Mouse (Mus musculus) neural tube, embryonic 11.5 days (tissue): ENCODE measurements around the gene Zswim2. TPM values are rescaled to one million over a fixed set of nuclear protein-coding genes. Genes with fewer than 3 reads are reported as not detected.

Experiments used
- ATAC-seq: fragments of 200-750 bp; cut with Nextera tagmentation; 2 replicates; pipeline ENCODE4 v1.8.0; 2017; ENCODE audit warnings: moderate number of reproducible peaks, mild to moderate bottlenecking, moderate TSS enrichment, moderate library complexity; ENCODE audit not compliant: insufficient read depth, low FRiP score, low TSS enrichment
- DNase-seq: peaks from one replicate; pipeline ENCODE4 v3.0.0-alpha.2; 2015; ENCODE audit warnings: low spot score
- H3K27ac ChIP-seq: fragments of 300-500 bp; sonication (generic); 2 replicates; pipeline ENCODE4 v1.5.1; 2014; ENCODE audit warnings: low read depth, mild to moderate bottlenecking, low read length
- H3K27me3 ChIP-seq: fragments of 300-500 bp; sonication (generic); 2 replicates; pipeline ENCODE4 v1.6.1; 2014; ENCODE audit warnings: mild to moderate bottlenecking, low read length, mixed read lengths; ENCODE audit not compliant: control insufficient read depth, insufficient read depth
- H3K36me3 ChIP-seq: fragments of 300-500 bp; sonication (generic); 2 replicates; pipeline ENCODE4 v1.6.1; 2014; ENCODE audit warnings: mild to moderate bottlenecking, low read length, moderate library complexity, mixed read lengths; ENCODE audit not compliant: control insufficient read depth, insufficient read depth
- H3K4me1 ChIP-seq: fragments of 300-500 bp; sonication (generic); 2 replicates; pipeline ENCODE4 v1.6.1; 2014; ENCODE audit warnings: low read length, mixed read lengths; ENCODE audit not compliant: control insufficient read depth, insufficient read depth
- H3K4me2 ChIP-seq: fragments of 300-500 bp; sonication (generic); 2 replicates; pipeline ENCODE4 v1.6.1; 2014; ENCODE audit warnings: low read depth, mild to moderate bottlenecking, moderate library complexity
- H3K4me3 ChIP-seq: fragments of 300-500 bp; sonication (generic); 2 replicates; pipeline ENCODE4 v1.5.1; 2014; ENCODE audit warnings: low read depth, low read length
- H3K9ac ChIP-seq: fragments of 300-500 bp; sonication (generic); 2 replicates; pipeline ENCODE4 v1.6.1; 2014; ENCODE audit warnings: mild to moderate bottlenecking, low read length
- H3K9me3 ChIP-seq: fragments of 300-500 bp; sonication (generic); 2 replicates; pipeline ENCODE4 v1.6.1; 2016; ENCODE audit warnings: low read length; ENCODE audit not compliant: control insufficient read depth
- WGBS: fragments of 180-500 bp; shearing (Covaris S2); extraction: QIAGEN DNeasy Blood & Tissue Kit; methylation state at CpG from one replicate; pipeline ENCODE4 v1.1.7; 2014; 5-methylcytosine and 5-hydroxymethylcytosine counted together
- polyA plus RNA-seq: library from polyadenylated mRNA; unstranded; fragments of >200 nt; fragmentation: Nextera tagmentation; extraction: Ambion mirVana; gene quantifications from 2 replicates; pipeline ENCODE4 v1.2.1, GENCODE M21; 2014

Gene Zswim2
- polyA plus RNA-seq, 1 experiment from 2014 or later: not detected

- Histone ChIP-seq H3K4me2 (peak overlapping the region; percentile 44), H3K9ac (no peak overlapping the region), H3K27me3 (no peaks in the 10 kb centered on the region), H3K4me3 (no peak overlapping the region), H3K36me3 (no peaks in the 10 kb centered on the region), H3K27ac (no peak overlapping the region; the same call in 1 of the 2 replicates), H3K4me1 (no peaks in the 10 kb centered on the region), H3K9me3 (no peaks in the 10 kb centered on the region)
- 55% methylated on average over 3 of the region's 3 CpGs for WGBS
- DNase-seq (no peak), ATAC-seq (peak; percentile 10; the same call in 1 of the 2 replicates)
Measured at GRCm38 (mm10) chr2:83941378-83941777, 350 bp upstream of the Zswim2 start.

- H3K27me3 ChIP-seq: no peaks in the 10 kb centered on the region
- no peak overlapping the region for H3K4me3 ChIP-seq
- DNase-seq (no peak), ATAC-seq (no peak)
- no peak overlapping the region for H3K4me2 ChIP-seq
- H3K9me3 ChIP-seq: no peaks in the 10 kb centered on the region
- H3K36me3 ChIP-seq: no peaks in the 10 kb centered on the region
- no peak overlapping the region for H3K27ac ChIP-seq
- H3K4me1 ChIP-seq: no peaks in the 10 kb centered on the region
- no peak overlapping the region for H3K9ac ChIP-seq
- 57% methylated on average over 2 of the region's 2 CpGs for WGBS
Measured at GRCm38 (mm10) chr2:83929478-83930088, 11.4 kb downstream of the Zswim2 start.

DNA sequence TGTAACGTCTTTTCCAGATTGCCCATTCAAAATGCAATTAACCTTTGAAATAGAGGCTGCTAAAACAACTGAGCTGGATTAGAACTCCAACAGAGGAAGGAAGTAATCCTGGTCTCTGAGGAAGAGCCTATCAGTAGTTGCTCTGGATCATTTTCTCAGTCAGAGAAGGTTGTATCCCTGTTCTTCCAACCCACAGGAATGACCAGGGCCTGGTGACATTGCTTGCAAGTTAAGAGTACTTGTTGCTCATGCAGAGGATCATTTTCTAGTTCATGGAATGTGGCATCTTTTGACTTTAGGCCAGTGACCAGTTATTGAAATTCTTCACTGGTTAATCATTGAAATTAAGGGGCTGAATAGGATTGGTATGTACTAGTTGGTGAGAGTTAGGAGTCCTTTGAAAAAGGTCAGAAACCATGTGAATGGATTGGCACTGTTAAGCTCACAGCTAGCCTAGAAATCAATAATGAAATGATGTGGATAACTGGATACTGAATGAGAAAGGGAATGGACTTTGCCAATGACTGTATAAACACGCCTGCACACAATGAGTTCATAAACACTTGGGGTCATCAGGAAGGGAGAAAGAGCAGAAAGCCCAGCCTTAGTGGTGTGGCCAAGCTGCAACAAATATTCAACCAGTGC lies 39.0 kb downstream of the Zswim2 start:
- DNase-seq: no peak
- 84% methylated on average over 2 of the region's 2 CpGs for WGBS
- no peak overlapping the region for H3K4me3 ChIP-seq
- H3K36me3 ChIP-seq: no peaks in the 10 kb centered on the region
- no peak overlapping the region for H3K27ac ChIP-seq
- H3K9ac ChIP-seq: no peak overlapping the region
- H3K9me3 ChIP-seq: no peaks in the 10 kb centered on the region
- H3K27me3 ChIP-seq: no peaks in the 10 kb centered on the region
- ATAC-seq: no peak
- H3K4me2 ChIP-seq: no peak overlapping the region
- no peaks in the 10 kb centered on the region for H3K4me1 ChIP-seq

- Histone ChIP-seq H3K27ac (no peak overlapping the region), H3K4me1 (no peaks in the 10 kb centered on the region), H3K27me3 (no peaks in the 10 kb centered on the region), H3K4me3 (no peak overlapping the region), H3K9ac (no peak overlapping the region), H3K9me3 (no peaks in the 10 kb centered on the region), H3K36me3 (no peaks in the 10 kb centered on the region), H3K4me2 (no peak overlapping the region)
- 93% methylated on average over 2 of the region's 2 CpGs for WGBS
- ATAC-seq: no peak
- no peak for DNase-seq
Measured at GRCm38 (mm10) chr2:83893701-83894100, 47.3 kb downstream of the Zswim2 start.

GRCm38 (mm10) chr2:83883850-83884420 lies 57.1 kb downstream of the Zswim2 start:
- Histone ChIP-seq H3K4me1 (no peaks in the 10 kb centered on the region), H3K27me3 (no peaks in the 10 kb centered on the region), H3K9ac (no peak overlapping the region), H3K4me3 (no peak overlapping the region), H3K27ac (no peak overlapping the region), H3K9me3 (no peaks in the 10 kb centered on the region), H3K36me3 (peaks cover 3% of the 10 kb centered on the region; the same call in 1 of the 2 replicates), H3K4me2 (no peak overlapping the region)
- no peak for DNase-seq
- WGBS: 89% methylated on average over 6 of the region's 6 CpGs
- no peak for ATAC-seq

Other genes starting within 250 kb of the Zswim2 start
- gene Itgav, start 216.8 kb downstream of the Zswim2 start, polyA plus RNA-seq: 46.7 and 55.8 TPM in 2 replicates
- 64.0 and 73.0 TPM in 2 replicates for gene Fam171b, start 128.6 kb downstream of the Zswim2 start, polyA plus RNA-seq
- not detected in 2 replicates for gene Gm13698, start 14.5 kb upstream of the Zswim2 start, polyA plus RNA-seq
- not detected in 2 replicates for gene Gm13693, start 20.3 kb upstream of the Zswim2 start, polyA plus RNA-seq
- not detected in 2 replicates for gene Gm13695, start 26.1 kb upstream of the Zswim2 start, polyA plus RNA-seq
- gene Gm13696, start 31.9 kb upstream of the Zswim2 start, polyA plus RNA-seq: not detected in 2 replicates
- not detected in 2 replicates for gene Gm13694, start 37.7 kb upstream of the Zswim2 start, polyA plus RNA-seq
- gene Gm13697, start 43.5 kb upstream of the Zswim2 start, polyA plus RNA-seq: not detected in 2 replicates
- gene Gm13691, start 49.3 kb upstream of the Zswim2 start, polyA plus RNA-seq: not detected in 2 replicates